Mouse (Mus musculus) lung, adult 2 months (tissue): ENCODE results near the gene Cpeb3. TPM values are rescaled to one million over a fixed set of nuclear protein-coding genes. Genes with fewer than 3 reads are reported as not detected.

Source experiments
- DNase-seq: peaks from one replicate; pipeline ENCODE4 v3.0.0; 2022
- H3K4me1 ChIP-seq: fragments of 200-500 bp; 2 replicates; pipeline ENCODE4 v1.6.1; 2011; ENCODE audit warnings: low read length; ENCODE audit not compliant: control insufficient read depth, insufficient read depth
- H3K4me3 ChIP-seq: fragments of 200-500 bp; replicated peaks from 2 replicates; pipeline ENCODE3; 2011; ENCODE audit warnings: low read depth, mild to moderate bottlenecking, control low read depth, low read length; ENCODE audit errors: extremely low read depth
- CTCF ChIP-seq: fragments of 200-500 bp; IDR thresholded peaks from 2 replicates; pipeline ENCODE4 v1.5.1; 2011; ENCODE audit warnings: mild to moderate bottlenecking, low read length, control low read depth; ENCODE audit not compliant: insufficient read depth
- POLR2A ChIP-seq: fragments of 200-500 bp; IDR thresholded peaks from 2 replicates; pipeline ENCODE4 v1.6.1; 2011; ENCODE audit warnings: low read depth, mild to moderate bottlenecking, control low read depth, low read length, borderline replicate concordance; ENCODE audit errors: extremely low read depth
- WGBS: fragments of 180-500 bp; shearing (Covaris S2); methylation state at CpG from one replicate; pipeline ENCODE4 v1.1.7; 2018; 5-methylcytosine and 5-hydroxymethylcytosine counted together
- polyA plus RNA-seq: library from polyadenylated mRNA; depleted of rRNA; stranded (reverse); fragments of >200 nt; gene quantifications from 2 replicates; pipeline ENCODE4 v1.2.3, GENCODE M21; 2012

Cpeb3 gene
- polyA plus RNA-seq, 1 experiment = 6.8 TPM

DNA sequence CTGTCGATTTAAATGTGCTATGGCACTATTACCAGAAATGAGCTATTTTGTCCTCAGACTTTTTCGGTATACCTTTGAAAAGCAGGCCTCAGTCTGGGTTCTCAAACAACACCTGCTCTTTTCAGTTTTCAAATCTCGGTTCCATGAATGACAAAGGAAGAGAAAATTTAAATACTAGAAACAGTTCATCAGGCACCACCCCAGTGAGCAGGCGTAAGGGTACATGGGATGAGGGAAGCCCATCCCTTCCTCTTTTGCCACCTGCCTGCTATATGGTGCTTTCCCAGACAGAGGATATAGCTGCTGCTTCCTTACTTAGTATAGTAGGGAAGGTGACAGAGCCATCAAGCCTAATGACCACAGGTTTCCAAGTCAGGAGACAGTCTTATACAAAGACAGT lies 74.7 kb downstream of the Cpeb3 start:
- H3K4me3 ChIP-seq = no peak overlapping the region
- WGBS = 84% methylated on average over 4 of the region's 4 CpGs
- no peak for DNase-seq
- TF ChIP-seq CTCF = no peak
- TF ChIP-seq POLR2A = no peak
- H3K4me1 ChIP-seq = no peaks in the 10 kb centered on the region

DNA sequence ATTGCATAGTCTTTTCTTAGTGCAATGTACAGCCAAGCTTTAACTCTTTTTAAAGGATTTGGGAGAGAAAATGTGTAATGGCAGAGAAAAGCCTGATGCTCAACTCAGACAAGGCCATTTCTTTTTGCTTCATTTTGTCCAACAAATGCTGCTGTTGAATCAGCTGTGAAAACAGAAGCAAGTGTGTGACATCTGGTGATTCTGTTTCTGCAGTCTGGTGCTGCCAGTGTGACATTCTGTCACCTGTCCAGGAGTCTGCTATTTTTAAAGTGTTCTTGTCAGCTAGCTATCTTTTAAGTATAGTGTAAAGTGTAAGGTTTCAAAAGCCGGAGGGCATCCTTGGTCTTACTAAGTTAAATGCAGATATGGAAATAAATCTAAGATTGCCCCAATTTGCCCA lies 76.7 kb downstream of the Cpeb3 start:
- no peak for TF ChIP-seq CTCF
- no peak for TF ChIP-seq POLR2A
- WGBS = 84% methylated on average over 1 of the region's 1 CpGs
- H3K4me3 ChIP-seq = no peak overlapping the region
- no peaks in the 10 kb centered on the region for H3K4me1 ChIP-seq
- DNase-seq = no peak

DNA sequence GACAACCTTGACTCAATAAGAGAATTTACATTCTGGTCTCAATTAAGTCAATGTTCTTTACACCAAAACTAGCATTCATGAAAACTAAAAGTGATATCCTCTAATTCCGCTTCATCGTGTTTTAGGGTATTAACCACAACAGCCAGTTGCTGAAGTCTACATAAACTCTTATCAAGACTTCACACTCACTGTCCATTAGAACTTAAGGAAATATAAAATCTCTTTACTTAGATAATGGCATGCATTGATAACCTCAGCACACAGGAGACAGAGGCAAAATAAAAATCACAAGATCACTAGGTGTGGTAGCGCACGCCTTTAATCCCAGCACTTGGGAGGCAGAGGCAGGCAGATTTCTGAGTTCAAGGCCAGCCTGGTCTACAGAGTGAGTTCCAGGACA lies 79.9 kb downstream of the Cpeb3 start:
- Histone ChIP-seq H3K4me1 (no peaks in the 10 kb centered on the region), H3K4me3 (no peak overlapping the region)
- 96% methylated on average over 4 of the region's 4 CpGs for WGBS
- DNase-seq = no peak
- TF ChIP-seq CTCF = no peak
- TF ChIP-seq POLR2A = no peak

DNA sequence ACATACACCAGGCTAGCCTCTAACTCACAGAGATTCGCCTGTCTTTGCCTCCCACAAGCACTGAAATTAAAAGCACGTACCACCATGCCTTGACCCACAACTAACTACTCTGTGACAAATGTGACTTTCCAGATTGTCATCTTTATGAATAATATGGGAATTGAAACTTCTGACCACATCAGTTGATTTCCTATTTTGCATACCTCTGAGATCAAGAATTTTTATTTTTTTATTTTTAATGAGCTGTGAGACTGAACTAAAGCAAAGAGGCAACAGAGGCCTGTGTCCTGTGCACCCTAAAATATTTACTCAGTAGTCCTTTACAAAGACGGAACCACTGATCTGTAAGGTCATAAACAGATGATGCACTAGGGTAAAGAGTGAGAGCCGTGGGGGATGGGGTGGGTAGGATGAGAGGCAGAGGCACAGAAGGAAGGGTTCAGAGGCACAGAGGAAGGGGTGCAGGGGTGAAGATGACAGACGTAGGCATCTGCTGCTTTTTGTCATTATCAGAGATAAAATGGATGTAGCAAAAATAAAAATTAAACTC lies 81.3 kb downstream of the Cpeb3 start:
- 84% methylated on average over 5 of the region's 5 CpGs for WGBS
- no peak for TF ChIP-seq CTCF
- H3K4me1 ChIP-seq = no peaks in the 10 kb centered on the region

DNA sequence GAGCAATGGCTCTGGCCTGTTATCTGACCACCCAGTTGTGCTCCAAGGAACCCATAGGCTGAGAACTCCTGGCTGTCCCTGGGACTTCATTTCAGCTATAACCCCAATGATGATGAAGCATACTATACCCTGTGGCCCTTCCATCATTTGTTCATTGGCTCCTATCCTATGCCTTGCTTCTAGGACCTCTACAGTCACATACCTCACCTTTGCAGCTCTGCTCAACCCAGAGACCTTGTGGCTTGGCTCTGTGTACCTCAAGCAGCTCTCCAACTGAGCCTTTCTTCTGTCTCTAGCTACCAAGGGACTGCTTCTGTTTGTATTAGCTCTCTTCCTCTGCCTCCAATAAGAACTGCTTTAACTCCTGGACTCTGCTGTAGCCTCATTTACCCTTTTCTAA lies 83.4 kb downstream of the Cpeb3 start:
- H3K4me1 ChIP-seq = no peaks in the 10 kb centered on the region
- no peak overlapping the region for H3K4me3 ChIP-seq
- DNase-seq = no peak
- TF ChIP-seq POLR2A (no peak), CTCF (no peak)

More for the DNA sequence above, 81.3 kb downstream of the Cpeb3 start:
- DNase-seq = no peak
- H3K4me3 ChIP-seq = no peak overlapping the region

DNA sequence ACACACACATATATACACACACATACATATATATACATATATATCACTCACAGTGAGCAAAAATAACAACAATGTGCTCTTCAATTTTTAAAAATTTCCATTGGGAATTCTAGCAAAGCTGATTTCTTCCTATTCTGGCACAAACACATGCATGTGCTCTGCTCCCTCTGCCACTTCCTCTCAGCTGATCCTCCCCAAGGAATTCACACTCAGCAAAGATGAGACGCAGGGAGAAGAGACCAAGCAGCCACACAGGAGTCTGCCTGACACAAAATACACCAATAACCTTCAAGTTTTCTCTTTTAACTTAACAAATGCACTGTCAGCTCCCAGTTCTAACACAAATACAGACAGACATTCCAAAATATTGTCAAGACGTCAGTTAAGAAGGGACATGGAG lies 89.1 kb downstream of the Cpeb3 start:
- Histone ChIP-seq H3K4me3 (no peak overlapping the region), H3K4me1 (peaks cover 2% of the 10 kb centered on the region)
- WGBS = 38% methylated on average over 2 of the region's 2 CpGs
- DNase-seq = no peak
- no peak for TF ChIP-seq POLR2A
- TF ChIP-seq CTCF = no peak

DNA sequence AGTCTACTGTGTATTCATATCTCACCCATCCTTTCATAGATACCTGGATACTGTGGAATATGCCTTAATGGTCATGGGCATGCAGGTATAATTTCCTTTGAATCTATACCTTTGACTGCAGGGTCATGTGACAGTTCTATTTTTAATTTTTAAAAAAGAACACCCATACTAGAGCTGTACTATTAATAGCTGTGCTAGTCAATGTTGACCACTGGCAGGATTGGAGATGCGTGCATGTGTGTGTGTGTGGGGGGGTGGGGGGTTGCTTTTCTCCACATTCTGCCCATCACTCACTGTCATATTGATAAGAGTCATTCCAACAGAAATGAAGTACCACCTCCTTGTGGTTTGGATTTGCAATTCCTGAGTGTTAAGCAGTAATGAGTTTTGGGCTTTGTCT lies 92.6 kb downstream of the Cpeb3 start:
- Histone ChIP-seq H3K4me1 (peaks cover 2% of the 10 kb centered on the region), H3K4me3 (no peak overlapping the region)
- 96% methylated on average over 1 of the region's 1 CpGs for WGBS
- TF ChIP-seq CTCF (no peak), POLR2A (no peak)
- no peak for DNase-seq

DNA sequence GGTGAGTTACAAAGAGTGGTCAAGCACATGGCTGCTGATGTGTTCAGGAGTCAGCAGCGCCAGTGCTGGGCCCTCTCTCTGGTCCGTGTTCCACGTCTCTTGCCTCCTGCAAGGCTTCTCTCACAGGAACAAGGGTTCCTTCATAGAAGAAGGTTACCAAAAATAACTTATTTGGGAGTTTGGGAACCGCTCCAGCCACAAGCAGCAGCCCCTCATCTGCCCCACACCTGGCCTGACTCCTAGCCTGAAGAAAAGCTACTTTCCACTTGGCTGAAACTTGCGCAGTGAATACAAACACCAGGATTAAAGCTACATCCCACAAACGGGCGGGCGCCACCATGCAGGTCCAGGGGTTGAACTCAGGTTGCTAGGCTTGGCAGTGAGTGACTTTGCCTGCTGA lies 93.0 kb downstream of the Cpeb3 start:
- 84% methylated on average over 8 of the region's 8 CpGs for WGBS
- TF ChIP-seq CTCF (no peak), POLR2A (no peak)
- no peak for DNase-seq
- Histone ChIP-seq H3K4me1 (peaks cover 2% of the 10 kb centered on the region), H3K4me3 (no peak overlapping the region)

DNA sequence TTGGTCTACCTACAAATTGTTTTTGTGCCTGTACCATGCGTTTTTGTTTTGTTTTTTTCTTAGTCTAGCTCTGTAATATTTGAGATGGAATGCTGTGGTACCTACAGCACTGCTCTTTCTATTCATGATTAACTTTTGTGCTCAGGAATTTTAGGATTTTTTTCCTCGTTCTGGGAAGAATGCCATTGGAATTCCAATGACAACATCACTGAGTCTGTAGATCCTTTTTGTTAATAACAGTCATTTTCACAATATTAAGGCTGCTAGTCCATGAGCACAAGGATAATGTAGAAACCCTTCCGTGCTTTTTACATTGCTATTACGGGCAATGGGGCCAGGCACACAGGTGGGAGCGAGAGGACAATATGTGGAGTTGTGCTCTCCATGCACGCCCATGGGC lies 96.6 kb downstream of the Cpeb3 start:
- Histone ChIP-seq H3K4me3 (no peak overlapping the region), H3K4me1 (no peaks in the 10 kb centered on the region; the same call in 1 of the 2 replicates)
- 75% methylated on average over 6 of the region's 6 CpGs for WGBS
- DNase-seq = no peak
- TF ChIP-seq CTCF (no peak), POLR2A (no peak)

DNA sequence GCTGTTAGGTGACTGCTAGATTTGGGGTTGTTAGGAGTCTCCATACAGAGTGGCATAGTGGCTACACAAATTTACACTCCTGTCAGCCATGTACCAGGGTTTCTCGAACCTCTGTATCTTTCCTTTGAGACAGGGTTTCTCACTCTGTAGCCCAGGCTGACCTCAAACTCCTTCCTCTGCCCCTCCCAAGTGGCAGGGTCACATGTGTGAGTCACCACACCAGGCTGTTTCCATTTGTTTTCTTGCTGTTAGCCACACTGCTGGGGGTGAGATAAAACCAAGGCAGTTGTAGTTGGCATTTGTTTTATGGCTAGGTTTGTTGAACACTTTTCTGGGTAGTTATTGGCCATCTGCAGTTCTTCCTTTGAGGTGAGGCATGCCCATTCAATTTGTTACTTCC lies 97.9 kb downstream of the Cpeb3 start:
- Histone ChIP-seq H3K4me3 (no peak overlapping the region), H3K4me1 (no peaks in the 10 kb centered on the region; the same call in 1 of the 2 replicates)
- no peak for DNase-seq
- no peak for TF ChIP-seq POLR2A
- WGBS = 43% methylated on average over 1 of the region's 1 CpGs
